Mouse (Mus musculus) R1 (cell line): ENCODE results near the gene Camkv.

Source experiments
- DNase-seq: peaks from one replicate; pipeline ENCODE4 v3.0.0-alpha.2; 2018; ENCODE audit warnings: low read depth, low spot score

Gene Camkv

DNA sequence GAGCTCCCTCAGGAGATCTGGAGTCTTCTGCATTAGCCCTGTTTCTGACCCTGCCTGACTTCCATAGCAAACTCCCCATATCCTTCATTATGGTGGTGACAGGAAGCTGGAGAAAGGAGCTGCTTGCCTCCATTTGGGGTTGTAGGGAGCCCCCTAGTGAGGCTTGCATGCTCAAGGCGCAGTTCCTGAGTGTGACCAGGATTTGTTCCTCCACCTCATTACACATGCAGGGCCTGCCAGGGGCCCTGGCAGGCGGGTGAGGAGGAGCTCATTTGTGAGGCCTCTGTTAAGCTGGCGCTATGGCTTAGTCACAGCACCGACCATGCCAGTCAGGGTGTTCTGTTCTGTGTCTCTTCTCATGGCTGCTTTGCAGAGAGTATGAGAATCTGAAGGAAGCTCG is 26.4 kb downstream of the Camkv start:
- DNase-seq, result peak; percentile 78

DNA sequence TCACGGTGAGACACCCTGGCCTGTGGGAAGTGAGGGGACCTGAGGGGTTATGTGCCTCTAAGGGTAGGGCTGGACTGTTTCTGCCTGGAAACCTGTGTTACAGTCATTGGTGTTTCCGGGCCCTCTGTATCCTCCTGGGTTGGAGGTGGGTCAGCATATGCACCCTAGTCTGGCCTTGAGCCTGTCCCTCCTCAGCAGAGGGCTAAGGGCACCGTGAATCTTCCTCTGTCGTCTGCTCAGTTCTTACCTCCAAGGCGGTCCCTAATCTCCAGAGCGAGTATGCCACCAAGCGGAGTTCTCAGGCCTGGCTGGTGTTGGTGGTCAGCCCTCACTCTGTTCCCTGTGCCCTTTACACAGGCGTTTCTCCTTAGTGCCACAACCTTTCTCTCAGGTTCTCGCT is 27.4 kb downstream of the Camkv start:
- no peak for DNase-seq

DNA sequence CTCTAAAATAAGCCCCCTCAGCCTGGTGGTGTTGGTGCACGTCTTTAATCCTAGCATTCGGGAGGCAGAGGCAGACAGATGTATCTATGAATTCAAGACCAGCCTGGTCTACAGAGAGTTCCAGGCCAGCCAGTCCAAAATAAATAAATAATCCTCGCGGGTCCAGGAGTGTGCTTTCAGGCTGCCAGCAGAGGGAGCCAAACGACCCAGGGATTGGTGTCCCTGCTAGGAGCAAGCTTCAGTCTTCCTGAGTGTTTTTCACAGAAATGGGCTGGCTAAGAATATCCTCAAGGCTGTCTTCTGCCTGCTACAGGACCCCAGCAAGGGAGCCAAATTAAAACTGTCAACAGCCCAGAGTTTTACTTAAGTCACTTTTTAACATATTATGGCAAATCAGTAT is 28.2 kb downstream of the Camkv start:
- DNase-seq, result peak; percentile 81

DNA sequence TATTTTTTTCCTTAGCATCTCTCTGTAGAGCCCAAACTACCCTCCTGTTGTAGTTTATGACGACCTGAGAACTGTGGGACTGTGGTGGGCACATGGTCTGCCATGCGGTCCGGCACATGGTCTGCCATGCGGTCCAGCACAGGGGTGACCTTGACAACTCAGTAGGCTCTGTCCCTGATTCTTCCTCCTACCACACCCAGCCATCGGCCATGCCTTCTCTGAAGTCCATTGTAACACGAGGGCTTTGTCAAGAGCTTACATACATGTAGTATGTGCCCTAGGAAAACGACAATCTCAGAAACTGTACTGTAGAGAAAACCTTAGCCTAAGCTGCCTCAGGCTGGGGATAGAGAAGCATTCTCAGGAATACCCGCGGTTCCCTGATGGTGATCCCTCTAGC is 29.2 kb downstream of the Camkv start:
- DNase-seq, result no peak

DNA sequence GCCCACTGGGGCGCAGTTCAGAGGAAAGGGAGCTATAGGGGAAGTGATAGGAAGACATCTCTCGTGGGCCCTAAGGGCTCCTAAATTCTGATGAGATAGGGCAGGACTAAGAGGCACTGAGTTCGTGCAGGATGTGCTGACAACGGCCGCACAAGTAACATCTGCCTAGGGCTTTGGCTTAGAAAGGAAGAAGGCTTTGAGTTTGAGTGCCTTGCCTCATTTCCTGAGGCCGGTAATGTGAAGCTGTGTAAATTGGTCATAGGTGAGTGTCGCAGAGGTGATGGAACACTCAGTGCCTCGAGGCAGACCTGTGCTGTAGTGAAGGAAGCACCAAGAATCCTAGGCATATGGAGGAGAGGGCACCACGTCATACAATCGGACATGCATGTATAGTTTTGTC is 31.2 kb downstream of the Camkv start:
- DNase-seq, result no peak

DNA sequence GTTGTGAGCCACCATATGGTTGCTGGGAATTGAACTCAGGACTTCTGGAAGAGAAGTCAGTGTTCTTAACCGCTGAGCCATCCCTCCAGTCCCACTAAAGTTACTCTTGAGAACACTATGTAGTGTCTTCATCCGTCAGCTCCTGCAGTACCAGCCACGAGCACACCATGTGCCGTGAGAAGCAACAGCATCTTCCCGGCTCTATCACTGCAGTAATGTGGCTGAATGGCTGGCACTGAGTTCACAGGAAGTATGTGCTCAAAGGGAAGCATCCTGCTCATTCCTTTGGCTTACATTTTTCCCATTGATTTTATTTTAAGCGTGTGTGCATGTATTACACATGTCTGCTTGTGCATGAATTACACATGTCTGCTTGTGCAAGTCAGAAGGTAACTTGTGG is 32.0 kb downstream of the Camkv start:
- DNase-seq, result no peak

DNA sequence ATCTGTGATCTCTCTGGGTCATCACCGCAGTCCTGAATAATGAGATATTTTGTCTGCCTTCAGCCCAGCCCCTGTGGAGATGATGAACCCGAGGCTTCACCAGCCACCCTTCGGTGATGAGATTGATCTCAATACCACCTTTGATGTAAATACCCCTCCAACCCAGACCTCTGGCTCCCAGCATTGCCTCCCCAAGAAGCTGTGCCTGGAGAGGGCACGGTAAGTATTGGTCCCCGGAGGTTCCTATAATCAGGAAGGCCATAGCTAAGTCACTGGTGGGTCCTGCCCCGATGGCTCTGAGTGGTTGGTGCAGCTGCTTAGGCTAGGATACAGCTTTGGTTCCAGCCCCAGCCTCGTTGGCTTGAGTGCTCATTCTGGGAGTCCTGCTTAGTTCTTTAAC is 33.1 kb downstream of the Camkv start:
- DNase-seq, result no peak

DNA sequence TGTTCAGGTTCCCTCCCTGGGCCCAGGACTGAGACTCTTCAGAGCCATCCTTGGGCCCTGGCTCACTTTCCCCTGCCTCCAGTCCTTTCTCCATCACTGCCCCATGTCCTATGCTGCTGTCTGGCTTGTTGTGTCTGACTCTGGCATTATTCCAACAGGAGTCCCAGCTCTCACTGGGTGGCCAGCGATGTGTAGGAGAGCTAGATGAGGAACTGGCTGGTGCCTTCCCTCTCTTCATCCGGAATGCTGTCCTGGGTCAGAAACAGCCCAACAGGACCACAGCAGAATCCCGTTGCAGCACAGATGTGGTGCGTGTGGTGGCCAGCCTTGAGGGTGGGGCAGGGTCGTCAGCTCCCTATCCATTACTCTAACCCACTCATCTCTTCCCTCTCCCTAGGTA is 34.8 kb downstream of the Camkv start:
- no peak for DNase-seq

DNA sequence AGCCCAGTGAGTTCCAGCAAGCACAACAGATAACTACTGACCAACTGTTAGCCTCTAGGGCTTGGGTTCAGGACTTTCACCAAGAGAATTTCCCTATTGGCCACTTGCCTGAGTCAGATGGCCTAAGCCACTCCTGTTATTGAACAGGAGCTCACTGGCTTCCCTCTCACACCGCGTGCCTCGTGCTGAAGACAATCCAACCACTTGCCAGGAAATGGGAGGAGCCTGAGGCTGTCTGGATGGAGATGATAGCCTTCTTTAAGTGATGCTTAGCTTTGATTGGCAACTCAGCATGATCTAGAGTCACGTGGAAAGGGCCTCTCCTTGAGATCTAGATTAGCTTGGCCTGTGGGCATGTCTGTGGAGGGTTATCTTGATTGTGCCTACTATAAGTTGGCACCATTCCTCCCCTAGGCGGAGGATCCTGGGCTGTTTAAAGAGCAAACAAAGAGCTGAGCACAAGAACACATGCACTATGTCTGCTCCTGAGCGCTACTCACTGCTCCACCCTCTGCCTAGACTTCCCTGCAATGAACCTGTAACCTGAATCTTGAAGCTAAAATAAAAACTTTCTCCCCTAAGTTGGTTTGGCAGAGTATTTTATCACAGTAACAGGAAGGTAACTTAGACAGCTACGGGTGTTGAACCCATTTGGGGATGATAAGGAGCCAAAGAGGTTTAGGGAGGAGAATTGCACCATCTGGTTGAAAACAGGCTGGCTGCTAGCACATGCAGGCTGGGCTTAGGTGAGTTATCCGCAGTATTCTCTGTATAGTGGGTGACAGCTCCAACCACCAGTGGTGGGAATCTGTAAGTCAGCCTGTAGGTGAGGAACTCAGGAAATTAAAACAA is 36.4 kb downstream of the Camkv start:
- DNase-seq, result peak; percentile 86

DNA sequence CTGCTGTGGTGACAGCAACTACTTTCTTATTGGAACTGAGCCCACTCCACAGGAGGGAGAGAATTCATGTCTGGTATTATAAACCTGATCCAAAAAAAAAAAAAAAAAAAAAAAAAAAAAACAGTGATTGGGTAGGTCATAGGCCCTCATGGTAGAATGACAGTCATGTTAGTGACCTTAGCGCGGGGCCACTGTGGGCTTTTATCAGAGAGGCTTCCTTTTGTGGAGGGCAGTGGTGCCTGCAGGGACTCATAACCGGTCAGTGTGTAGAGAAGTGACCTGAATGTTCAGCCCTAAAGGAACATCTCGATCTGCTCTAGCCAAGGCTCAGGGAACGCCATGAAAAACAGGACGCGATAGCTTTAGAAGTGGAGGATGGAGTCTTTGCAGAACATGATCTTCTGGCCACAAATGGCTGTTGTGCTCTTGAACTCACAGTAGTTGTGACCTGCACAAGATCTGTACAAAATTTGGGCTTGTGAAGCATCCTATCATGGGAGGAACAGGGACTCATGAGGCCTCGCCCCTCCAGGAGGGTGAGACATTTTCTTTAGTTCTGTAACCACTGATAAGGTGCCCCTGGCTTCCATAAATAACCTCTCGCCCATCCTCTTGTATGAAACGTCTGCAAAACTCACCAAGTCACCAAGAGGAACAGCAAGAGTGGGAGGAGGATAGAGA is 39.2 kb downstream of the Camkv start:
- no peak for DNase-seq

DNA sequence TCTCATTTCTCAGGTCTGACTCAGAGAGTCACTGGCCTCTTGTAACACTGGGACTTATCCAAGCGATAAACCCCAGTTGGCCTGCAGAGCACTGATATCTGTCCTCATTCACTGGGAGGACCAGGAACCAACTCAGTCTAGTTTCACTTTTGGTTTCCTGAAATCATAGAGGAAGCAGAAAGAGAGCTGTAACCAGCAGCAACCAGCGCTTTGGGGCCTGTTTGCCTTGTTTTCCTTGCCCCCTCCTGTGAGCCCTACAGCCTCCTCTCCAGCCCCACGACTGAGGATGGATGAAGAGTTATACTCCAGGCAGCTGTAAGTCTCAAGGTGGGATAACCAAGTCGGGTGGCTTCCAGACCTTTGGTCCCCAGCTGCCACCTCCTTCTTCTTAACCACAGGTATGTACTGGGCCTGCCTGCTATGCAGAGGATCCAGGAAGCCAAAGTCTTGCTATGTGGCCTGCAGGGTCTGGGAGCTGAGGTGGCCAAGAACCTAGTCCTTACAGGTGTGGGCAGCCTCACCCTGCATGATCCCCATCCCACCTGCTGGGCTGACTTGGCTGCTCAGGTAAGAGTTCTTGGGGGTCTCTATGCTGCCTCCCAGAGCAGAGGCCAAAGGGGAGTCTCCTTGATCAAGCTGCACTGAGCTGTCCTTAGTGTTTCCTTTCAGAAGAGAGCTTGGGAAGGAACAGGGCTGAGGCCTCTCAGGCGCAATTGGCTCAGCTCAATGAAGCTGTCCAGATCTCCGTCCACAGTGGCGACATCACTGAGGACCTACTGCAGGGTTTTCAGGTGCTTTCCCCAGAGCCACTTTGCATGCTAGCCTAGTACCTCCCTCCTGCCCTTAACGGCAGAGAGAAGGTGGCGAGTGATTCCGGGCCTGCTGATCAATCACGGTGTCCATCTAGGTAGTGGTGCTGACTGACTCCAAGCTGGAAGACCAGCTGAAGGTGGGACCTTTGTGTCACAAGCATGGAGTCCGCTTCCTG is 40.2 kb downstream of the Camkv start, which contains the start of gene Uba7:
Uba7 (plus strand) TSS at position 107 of the 988 bp plus-strand sequence.
- no peak for DNase-seq

DNA sequence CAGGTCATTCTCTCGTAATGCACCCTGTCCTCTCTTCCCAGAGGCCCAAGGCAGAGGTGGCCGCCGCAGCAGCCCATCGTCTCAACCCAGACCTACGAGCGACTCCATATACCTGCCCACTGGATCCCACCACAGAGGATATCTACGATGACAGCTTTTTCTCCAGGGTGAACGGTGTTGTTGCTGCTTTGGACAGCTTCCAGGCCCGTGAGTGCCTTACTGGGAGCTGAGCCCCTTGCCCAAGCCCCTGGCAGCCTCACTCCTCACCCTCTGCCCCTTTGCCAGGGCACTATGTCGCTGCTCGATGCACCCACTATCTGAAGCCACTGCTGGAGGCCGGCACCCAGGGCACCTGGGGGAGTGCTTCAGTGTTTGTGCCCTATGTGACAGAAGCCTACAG is 43.3 kb downstream of the Camkv start:
- no peak for DNase-seq

DNA sequence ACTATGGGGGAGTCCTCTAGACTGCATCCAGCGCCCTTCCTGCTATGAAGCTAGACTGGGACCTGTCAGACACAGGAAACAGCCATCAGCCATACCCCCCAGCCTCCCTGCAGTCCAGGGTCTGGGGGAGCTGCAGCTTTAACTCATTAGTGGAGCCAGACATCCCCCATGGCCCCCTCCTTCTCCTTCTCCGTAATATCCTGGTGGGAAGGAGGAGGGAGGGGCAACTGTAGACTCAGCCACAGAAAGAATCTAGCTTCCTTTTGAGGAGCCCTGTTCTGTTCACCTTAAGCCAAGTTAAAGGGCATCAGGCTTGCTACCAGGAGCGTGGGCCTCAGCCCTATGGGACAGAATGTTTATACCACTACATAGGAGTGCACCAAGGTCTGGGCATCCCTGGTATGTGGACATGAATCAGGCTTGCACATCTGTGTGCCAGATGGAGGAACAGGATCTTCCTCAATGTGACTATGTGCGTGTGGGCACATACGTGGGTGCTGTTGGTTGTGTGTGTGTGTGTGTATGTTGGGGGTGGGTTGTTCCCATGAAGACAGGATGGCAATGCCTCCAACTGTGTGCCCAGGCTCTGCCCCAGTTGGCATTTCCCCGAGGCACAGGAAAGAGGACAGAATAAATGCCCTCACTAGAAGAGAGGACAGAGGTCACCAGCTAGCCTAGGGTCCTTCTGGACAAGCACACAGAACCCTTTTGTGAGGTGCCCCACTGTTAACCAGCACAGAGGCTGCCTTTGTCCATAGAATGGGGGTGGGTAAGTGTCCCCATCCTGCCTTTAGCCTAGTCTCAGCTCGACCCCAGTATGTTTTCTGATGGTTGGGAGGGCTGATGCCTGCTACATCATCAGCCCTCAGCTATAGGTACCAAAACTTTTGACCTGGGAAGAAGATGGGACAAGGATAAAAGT is 46.5 kb downstream of the Camkv start:
- DNase-seq, result no peak

DNA sequence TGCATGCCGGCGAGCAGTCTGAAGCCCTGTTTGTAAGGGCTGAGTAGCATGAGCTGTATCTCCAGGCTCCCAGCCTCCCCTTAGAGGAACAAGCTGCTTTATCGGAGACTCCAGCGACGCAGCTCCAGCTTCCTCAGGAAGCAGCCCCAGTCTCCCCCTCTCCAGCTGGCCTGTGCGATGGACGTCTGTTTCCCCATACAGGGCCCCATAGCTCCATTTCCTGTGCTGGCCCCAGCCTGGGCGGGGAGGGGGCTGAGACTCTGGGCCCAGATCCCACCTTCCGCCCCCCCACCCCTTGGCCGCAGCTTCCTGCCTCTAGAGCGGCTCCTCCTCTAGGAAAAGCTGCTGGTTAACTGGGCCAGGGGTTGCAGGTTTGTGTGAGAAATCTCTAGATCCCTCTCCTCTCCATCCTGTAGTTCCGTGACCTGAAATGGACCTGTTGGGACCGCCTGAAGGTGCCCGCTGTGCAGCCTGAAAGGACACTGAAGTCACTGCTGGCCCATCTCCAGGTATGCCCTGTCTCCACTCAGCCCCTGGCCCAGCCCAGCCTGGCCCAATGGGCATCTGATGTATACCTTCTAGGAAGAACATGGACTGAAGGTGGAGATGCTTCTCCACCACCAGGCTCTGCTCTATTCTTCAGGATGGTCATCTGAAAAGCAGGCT is 47.3 kb downstream of the Camkv start, which contains the start of gene Gm20661:
Gm20661 (plus strand) TSS at position 378 of the 666 bp plus-strand sequence.
- DNase-seq, result no peak

DNA sequence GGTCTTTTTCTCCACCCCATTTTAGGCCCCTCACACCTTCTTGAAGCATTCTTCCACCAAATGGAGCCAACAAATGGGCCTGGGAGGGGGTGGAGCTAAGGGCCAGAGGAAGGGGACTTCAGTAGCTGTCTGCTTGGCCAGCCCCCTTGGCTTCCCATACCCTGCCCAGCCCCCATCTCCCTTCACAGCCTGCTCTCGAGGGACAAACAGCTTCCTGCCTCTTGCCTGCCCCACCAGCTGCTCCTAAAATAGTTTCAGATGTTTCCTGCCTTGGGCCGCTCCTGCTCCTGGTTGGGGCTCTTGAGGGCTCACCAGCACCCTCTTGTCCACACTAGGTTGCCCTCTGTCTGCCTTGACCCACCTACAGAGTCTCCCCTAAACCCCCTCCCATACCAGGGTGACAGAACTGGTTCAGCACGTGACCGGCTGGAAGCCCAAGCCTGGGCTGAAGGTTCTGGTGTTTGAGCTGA is 48.0 kb downstream of the Camkv start:
- no peak for DNase-seq

DNA sequence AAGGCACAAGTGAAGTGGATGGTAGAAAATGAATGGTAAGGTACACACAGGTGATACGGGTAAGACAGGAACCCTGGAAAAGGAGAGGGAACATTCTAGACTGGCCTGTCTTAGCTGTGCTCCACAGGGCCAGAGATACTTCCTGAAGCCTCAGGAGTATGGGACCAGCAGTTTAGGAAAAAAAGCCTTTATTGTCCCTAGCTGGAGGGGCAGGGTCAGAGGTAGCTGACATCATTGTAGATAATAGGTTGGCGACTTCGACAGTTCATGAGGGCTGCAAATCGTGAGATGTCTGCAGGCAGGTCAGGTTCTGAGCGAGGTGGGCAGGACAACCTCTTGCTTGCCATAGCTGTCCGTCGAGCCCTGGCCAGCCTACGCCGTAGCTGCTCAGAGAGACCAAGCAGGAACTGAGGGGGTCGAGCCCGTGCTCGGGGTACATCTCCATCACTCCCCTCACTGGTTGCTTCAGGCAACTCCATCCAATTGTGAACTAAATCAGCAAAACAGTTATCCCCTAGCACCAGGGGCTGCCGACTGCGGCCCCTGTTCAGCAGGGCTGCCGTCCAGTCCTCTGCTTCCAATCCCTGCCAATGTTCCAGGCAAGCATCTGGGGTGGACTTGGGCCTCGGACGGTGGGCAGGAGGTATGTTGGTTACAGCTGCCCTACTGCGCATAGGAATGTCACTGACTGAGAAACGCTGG is 48.7 kb downstream of the Camkv start:
- no peak for DNase-seq

DNA sequence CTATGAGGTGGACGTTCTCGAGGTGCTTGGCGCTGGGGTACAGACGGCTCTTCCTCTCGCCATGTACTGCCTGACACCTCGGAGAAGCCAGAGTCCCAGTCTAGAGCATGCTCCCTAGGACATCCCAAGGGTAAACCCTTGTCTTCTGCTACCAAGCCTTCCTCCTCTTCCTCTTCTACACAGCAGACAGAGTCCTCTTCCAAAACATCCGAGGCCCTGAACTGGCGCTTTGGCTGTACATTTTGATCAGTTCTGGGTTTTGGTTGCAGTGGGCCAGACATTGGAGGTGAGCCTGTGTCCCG is 49.2 kb downstream of the Camkv start:
- DNase-seq, result no peak

DNA sequence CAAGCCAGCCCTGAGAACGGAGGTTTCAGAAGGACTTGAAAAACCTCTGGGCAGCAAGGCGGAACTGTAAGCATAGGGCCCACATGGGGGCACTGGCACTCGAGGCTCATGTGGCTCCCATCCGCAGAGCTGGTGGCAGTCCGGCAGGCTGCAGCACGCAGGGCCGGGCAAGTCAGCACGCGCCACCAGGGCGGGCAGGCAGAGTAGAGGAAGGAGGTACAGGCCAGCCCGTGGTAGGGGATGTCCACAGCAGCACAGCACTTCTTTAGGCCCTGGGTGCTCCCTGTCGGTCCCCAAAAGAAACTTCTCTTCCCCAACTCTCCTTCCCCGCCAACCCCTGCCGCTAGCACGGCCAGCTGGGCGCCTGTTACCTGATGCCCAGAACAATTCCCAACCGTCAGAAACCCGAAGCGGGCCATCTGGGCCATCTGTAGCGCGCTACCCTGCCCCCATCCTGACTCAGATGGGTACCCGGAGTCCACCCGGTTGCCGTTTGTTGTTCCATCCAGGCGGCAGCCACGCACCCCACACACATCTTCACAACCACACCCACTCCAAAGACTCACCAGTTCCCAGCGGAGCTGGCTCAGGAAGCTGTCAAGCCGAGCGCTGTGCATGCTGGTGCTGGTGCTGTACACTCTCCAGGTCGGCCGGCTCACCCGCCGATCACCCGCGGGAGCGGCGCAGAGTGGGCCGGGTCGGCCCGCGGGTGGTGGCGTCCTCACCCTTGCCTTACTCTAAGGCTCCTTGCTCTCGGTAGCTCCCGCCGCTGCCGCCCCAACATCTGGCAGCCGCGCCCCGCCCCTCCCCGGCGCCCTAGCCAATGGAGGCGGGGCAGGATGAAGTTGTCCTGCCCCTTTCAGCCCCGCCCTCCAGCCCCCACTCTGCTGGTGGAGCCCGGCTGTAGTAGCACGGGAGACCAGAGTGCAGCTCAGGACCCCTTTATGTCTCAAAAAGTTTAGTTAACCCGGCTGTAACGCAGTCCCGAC is 50.0 kb downstream of the Camkv start, which contains the start of gene Inka1:
Inka1 (minus strand) TSS at position 749 of the 989 bp plus-strand sequence.
- peak; percentile 89 for DNase-seq
